Mouse (Mus musculus) adrenal gland, adult 2 months (tissue): ENCODE measurements at regions not wholly inside any gene's neighbourhood (a gene's known extent, or its start where the extent isn't known, plus 50 kb on each side); places are given as distances from the start of the nearest gene placed in this dataset.

Experiments
- DNase-seq: peaks from one replicate; pipeline ENCODE4 v3.0.0; 2021

DNA sequence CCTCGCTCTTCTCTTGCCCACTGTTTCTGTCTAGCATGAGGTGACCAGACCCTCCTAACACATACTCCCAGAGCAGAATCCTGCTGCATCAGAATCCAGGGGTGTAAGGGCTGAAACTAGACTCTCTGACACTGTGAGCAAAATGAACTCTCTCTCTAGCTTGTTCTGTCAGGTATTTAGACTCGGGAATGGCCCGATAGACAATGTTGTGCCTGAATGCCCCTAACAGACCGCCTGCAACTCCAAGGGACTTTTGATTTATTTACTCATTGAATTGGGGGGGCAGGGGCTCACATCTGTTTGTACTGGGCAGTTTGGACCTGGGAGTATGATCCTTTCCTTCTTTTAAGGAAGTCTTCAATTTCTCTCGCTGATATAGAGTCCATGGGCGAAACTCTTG lies 469.3 kb upstream of the Trpc7 start:
- DNase-seq, result no peak

DNA sequence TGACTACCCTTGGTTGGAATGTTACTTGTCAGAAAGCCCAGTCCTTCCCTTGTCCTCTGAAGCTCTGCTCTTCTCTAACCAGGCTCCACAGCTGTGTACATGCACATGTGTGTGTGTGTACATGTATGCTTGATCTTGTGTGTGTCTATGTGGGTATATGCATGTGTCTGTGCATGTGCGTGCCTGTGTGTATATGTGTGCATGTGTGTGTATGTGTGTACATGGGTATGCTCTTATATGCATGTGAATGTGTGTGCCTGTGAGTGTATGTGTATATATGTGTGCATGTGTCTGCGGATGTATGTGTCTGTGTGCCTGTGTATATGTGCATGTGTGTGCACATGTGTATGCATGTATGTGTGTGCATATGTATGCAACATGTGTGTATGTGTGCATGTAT lies 468.6 kb upstream of the Trpc7 start:
- DNase-seq, result no peak

DNA sequence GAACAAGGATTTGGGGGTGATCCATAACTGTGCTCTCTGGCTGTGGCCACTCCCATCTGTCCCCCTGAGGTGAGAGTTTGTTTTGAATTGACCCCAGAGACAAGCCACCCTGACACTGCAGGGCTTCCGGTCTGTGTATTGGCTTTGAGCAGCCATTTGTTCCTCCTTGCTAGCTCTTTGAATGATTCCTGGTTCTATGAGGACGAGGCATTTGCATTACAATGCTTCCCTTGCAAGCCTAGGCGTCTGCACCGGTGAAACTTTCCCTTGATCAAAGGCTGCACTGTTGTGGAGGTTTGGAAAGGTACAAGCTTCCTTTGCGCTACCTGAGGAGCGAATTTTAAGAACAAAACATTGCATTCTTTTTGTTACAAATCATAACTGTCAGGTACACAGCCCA lies 466.8 kb upstream of the Trpc7 start:
- DNase-seq, result no peak

DNA sequence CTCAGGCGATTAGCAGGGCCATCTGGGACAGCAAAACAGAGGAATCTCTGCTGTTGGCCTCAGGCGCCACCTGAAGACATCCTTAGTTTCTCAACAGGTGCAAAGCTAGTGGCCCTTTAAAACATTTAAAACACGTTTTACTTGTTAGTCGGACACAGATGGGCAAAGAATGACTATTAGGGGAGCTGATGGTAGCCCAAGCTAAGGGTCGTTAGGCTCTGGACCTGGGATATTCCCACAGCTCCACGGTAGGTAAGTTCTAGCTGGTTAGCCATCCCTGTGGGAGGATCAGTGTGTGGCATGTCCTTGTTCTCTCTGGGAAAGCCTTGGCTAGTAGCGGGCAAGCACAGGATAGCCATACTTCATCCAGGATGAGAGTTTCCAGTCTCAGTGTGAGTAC lies 465.5 kb upstream of the Trpc7 start:
- DNase-seq, result no peak

DNA sequence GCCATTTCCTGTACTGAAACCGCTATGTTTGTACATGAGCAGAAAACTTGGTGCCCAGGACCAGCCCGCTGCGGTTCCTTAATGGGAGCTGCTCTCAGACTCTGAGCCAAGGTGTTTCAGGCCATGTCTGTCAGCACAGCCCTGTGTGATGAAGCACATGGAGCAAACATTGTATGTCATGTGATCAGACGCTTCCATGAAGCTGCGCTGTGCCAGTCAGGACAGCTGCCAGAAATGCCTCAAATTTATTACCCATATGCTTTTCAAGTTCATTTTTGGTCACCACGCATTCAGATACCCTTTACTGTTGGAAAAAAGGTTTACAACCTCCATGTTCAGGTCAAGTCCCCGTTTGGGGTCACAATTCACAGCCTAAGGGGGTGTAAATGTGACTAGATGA lies 458.8 kb upstream of the Trpc7 start:
- no peak for DNase-seq

DNA sequence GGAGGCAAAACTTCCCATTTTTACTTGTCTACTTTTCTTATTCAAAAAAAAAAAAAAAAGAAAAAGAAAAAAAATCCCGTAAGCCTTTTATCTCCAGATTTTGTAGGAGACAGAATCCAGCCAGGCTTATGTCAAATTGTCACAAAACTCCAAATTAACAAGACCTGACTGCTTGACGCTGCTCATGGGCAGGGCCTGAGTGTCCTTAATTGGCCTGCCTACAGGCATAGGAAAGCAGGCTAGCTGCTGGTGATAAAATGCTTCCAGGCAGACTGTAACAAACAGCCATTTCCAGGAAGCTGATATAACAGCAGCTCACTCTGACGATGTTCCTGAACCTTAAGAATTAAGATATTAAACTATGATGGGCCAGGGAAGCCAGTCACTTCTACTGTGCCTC lies 458.2 kb upstream of the Trpc7 start:
- DNase-seq, result no peak

DNA sequence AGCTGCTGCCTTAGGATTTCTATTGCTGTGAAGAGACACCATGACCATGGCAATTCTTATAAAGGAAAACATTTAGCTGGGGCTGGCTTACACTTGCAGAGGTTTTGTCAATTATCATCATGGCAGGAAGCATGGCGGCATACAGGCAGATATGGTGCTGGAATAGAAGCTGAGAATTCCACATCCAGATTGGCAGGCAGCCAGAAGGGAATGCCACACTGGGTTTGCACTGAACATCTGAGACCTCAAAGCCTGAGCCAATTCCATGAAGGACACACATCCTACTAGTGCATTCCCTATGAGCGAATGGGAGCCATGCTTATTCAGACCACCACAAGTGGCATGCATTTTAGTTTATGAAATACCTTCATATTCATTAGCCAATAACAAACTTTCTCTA lies 455.0 kb upstream of the Trpc7 start:
- no peak for DNase-seq

DNA sequence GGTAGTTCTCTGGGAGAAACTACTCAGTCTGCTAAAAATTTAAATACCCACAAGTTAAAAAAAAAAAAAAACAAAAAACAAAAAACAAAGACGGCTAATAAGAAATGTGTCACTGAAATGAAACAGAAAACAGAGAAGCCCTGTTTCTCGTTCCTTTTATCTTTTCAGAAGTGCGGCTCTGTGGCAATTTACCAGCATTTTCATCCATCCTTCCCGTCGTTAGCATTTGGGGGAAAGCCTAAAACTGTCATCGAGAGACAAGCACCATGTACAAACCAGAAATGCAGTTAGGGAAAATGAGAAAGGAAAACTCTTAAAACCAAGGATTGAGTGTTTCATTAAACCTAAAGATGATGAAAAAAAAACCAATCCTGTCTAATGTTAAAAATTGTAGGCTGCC lies 442.9 kb upstream of the Trpc7 start:
- DNase-seq, result no peak

DNA sequence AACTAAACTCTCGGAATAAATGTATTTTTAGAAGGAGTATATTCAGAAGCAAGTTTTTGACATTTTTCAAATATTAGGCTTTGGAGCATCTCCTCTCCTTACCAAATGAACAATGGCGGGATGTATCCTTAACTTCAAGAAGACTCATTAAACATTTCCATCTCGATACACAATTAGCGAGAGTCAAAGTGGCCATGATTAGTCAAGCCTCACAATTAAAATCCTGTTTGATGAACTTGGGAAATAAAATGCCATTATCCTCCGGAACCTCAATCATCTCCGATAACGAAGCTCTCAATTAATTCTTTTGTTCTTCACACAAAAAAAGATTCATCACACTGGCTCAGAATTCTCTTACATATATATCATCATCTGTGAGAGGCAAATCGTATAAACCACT lies 440.8 kb upstream of the Trpc7 start:
- no peak for DNase-seq

DNA sequence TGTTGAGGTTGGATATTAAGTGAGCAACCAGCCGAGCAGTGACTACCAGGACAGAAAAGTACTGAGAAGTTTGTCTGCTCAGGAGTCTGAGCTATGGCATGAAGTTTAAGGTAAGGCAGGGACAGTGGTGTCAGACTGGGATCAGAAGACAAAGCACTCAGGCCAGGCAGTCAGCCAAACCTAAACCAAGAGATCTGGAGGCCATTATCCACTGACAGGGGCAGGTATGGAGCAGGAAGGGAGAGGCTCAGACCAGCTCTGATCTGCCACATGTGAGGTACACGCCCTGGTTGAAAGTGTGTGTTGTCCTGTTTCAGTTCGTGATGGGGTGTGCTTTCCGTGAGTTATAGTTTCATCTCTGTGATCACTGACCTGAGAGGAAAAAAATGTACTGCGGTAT lies 437.2 kb upstream of the Trpc7 start:
- DNase-seq, result no peak

DNA sequence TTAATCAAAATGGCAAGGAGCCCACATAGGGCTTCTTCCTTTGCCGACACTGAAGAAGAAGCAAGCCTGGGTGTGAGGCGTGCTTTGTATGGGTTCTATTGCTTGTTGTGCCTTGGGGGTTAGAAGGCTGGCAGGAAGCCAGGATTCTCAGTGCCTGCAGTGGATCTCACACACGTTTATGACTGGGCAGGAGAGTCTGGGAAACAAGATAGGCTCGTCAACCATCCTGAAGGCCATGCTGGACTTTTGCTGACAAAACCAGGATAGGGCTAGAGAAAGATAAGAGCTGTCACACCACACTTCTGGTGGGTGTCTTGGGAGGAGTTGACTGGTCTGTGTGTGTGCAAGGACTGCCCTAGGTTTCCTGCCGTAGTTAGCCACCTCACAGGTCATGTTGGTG lies 436.1 kb upstream of the Trpc7 start:
- DNase-seq, result no peak

DNA sequence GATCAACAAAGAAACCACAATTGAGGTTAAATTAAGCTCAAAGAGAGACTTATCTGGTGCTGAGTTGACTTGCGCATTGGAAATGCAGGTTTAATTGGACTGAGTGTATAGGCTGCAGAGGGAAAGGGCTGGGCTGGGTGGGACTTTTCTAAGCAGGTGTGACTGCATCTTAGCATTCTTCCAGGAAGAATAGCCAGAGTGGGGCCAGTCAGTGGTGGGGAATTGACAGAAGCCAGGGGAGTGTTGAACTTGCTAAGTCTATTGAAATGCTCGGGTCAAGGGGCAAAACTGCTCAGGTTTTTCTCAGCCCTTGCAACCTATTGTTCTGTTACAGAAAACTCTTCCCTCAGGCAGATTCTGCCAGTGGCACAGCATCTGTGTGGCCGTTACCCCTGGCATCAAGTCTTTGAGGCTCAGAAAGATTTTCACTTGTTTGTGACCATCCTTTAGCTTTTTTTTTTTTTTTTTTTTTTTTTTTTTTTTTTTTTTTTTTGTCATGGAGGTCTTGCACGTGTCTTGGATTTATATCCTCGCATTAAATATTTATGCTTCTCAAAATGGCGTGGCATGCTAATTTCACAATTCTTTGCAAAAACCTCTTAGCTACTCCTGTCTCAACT lies 429.6 kb upstream of the Trpc7 start:
- DNase-seq, result no peak

DNA sequence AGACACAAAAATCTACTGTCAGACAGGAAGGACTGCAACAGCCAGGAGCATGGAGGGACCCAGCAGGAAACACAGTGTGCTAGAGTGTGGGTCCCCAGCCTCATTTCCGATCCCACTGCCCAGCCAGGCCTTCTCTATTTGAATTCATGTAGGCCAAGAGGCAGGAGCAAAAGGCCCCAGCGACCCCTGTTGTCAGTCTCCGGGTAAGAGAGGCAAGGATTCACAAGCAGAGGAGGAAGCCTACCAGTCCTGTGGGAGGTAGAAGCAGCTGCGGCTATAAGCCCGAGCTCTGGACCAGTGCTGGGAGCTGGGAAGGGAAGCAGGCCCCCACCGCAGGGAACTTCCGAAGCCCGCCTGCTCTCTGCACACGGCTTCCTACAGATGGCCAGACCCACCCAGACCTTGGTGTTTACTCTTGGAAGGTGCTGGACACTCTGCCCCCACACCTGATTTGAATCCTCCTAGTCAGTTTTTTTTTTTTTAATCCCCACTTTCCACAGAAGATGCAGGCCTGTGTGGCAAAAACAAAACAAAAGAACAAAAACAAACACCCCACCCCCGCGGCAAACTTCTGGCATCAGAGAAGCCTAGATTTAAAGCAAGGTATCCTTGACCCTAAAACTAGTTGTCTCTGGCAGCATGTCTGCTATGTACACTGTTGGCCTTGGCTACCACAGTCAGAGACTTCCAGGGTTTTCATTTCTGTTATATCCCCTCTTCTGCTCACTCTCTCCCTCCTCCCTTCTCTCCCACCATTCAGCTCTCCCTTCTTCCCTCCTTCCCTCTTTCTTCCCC lies 420.6 kb upstream of the Trpc7 start:
- peak; percentile 50 for DNase-seq

DNA sequence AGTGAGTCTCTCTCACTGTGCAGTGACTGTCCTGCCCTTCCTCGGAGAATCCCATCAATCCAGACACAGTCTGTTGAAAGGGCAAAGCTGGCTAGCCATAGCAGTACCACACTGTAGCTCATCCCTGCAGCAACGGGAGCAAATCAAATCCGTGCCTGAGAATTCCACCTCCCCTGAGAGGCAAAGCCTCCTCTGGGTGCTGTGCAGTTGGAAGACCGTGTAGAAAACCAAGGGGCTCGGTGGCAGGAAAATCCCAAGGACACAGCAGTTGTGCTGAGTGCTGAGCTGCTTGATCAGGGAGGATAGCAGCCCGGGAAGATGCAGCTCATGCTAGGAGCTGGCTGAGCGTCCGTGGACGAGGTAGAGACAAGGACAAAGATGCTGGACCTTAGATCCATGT lies 418.7 kb upstream of the Trpc7 start:
- DNase-seq, result peak; percentile 51

DNA sequence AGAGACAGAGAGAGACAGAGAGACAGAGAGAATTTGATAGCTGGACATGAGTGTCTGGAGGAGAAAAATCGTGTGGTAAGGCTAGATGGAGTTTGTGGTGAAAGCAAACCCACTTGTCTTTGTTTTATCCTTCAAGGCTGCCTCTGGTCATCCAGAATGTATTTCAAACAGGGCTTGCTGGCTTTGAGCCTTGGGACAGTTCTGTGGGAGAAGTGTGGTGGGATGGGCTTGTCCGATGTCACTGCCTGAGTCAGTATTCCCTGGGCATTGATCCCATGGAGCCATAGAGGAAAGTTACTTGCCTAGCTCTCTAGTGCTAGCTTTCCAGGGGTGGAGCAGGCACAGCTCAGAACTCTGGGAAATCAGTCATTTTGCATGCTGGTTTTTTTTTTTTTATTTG lies 417.9 kb upstream of the Trpc7 start:
- DNase-seq, result peak; percentile 48

DNA sequence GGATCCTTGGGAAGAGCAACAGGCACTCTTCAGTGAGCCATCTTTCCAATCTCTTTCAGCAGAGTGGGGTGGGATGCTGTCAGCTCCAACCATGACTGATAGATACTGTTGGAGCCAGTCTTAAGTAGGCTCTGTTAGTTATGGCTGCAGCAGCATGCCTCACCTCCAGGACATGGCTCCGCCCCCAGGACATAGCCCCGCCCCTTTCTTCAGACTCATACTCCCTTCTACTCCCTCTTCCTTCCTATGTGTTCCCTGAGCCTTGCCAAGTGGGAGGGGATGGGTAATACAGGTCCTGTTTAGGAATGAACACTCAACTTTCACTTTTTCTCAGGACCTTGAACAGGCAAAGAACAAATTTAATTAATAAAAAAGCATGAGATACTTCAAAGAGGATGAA lies 415.4 kb upstream of the Trpc7 start:
- no peak for DNase-seq

DNA sequence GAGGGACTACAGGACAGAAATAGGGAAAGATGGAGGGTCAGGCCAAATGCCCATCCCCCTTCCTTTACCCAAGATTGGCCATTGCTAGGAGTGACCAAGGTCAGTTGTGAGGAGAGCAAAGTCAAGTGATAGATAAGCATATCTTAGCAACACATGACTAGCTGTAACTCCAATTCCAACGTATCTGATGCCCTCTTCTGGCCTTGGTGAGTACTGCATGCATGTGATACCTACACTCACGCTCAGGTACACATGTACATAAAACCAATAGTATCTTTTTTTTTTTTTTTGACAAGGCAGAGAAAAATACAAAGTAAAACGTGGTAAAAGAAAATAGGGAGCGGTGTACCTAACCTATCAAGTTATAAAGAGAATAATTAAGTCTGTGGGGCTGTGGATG lies 413.8 kb upstream of the Trpc7 start:
- no peak for DNase-seq

DNA sequence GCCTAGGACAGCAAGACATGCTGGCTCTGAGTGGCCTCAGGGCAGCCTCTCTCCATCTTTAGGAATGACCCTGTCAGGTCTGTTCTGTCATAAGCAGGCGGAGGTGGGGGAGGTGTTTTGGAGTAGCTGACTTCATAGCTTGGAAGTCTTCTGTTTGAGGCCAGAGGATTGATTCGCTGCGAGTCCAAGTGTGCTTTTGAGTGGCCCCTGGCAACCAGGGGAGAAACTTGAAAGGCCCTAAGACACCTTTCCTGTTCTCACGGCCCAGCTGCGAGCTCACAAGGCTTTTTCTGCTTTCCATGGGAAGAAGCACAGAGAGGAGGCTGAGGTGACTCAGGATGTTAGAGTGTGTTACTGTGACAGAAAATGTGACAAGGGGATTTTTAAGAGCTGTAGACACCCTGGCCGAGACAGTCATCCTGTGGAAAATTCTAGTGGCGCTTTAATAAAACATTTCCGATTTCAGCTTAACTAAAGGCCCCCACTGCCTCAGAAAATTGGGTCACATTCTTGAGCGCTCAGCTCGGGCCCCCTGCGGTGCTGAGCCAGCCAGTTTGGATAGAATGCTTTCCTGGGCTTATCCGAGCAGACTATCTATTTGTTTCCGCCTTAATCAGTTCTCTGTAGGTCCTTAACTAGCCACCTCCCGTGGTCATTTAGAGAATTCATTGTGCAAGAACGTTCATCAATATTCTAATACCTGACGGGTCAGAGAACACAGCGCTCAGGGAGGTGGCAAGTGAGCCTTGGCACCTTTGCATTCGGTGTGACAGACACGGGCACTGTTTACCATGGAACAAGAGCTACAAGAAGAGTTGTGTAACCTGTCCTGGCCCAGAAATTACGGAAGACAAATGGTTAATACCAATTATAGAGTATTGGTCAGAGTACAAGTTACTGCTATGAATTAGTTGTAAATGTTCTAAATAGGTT lies 412.4 kb upstream of the Trpc7 start:
- DNase-seq, result no peak

DNA sequence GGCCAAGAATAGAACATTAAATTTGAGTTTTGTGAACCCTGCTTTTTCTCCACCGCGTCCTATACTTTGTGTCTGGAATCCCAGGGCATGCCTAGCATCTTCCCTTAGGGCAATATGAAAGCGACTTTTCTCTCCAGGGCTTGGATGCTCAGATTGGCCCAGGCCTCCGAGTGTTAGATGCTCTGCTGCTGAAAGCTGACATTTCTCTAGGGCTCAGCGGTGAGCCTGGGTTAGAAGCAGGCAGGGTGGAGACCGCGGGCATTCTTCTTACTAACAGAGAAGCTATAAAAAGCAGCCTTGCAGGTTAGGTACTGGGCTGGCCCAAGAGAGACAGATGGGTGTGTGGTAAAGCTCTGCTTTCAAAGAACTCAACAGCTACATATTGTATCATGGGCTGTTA lies 409.8 kb upstream of the Trpc7 start:
- DNase-seq, result no peak

DNA sequence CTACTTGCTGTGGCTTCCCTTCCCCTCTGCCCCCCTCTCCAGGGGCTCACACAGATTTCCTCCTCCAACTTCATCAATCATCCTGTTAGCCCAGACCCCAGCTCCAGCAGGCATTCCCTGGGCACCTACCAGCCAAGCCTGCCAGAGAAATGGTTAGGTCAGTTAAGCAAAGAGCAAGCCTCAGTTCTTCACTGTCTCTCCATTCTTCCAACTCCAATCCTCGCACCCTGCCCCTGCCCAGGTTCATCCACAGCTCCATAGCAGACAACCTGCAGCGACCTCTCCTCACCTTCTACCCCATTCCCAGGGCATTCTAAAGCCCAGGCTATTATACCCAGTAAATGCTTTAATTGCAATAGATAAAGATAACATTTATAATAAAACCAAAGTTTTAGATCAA lies 408.0 kb upstream of the Trpc7 start:
- no peak for DNase-seq

DNA sequence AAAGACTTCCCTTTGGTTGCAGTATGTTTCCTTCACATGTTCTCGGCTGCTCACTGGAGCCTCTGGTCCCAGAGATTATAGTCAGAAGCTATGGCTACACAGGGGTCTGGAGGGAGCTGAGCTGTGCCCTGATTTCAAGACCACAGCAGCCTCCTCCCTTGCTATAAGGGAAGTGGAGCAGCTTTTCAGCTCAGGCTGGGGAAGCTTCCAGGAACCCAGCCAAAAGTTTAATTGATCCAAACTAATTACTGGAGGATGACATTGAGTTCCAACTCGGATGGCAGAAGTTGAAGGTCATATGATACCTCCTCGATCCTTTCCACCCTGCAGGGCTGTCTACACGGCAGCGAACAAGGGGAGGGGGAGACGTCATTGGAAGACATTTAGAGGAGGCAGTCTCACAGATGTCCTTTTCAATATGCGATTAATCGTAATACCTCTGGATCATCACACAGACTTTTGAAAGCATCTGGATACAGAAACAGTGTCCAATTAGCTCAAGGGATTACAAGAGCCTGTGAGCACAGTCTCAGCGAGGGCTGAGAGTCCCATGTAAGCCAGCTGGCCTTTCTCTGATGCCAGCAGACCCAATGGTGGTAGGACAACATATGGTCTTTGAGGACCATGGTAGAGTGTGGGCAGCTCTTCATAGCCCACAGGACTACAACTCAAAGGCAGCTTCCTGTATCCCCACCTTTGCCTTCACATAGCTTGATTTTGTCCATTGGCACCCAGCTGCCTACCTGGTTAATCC lies 396.1 kb upstream of the Trpc7 start:
- DNase-seq, result no peak

DNA sequence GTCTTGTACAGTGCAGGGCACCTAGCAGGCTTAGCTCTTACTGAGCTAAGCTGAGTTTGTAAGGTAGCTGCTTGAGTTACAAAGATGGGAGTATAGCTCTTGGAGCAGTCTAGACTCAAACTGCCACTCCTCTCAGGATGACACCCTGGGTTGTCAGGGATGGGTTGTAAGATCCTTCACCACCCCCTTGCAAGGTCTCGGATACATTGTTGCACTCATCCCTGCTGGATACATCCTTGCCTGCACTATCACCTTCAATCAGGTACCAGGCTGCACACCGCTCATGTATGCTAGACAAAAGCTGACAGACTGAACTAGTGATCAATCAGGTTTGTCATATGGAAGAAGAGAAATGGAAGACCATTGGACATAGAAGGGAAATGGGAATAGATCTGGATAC lies 390.4 kb upstream of the Trpc7 start:
- DNase-seq, result no peak
